Comparison of ENCODE assay signal across 17 mouse cellular contexts in the genomic region with DNA sequence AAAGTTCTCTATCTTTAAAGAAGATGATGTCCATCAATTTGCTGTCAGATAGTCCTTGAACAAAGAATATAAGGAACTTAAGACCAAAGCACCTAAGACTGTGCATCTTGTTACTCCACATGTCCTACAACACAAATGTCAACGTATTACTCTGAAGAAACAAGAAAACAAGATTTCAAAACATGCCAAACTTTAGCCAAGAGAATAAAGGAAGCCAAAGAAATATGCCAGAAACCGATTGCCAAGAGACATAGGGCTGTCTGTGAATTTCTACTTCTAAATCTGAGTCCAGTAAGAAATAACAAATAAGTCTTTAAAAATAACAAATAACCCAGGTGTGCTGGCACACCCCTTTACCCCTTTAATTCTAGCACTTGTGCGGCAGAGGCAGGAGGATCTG.
"Had no signal": no experiment of that assay in that cellular context is flagged by ENCODE, and none has a peak within 500 bp of the region (broad histone marks: within the 10 kb centered on the region; RNA-seq: fewer than 3 reads in every experiment).

No protein-coding gene starts in this region.

- H3K9me3 ChIP-seq: heart, embryonic 13.5 days; heart, embryonic 15.5 days; hindbrain, embryonic 13.5 days; hindbrain, embryonic 15.5 days; limb, embryonic 10.5 days; limb, embryonic 12.5 days had no signal

- H3K27ac ChIP-seq: heart, adult 2 months; heart, embryonic 13.5 days; heart, embryonic 15.5 days; hindbrain, embryonic 13.5 days; hindbrain, embryonic 15.5 days; layer of hippocampus, adult 2 months; left cerebral cortex, adult 2 months; limb, embryonic 10.5 days; limb, embryonic 12.5 days; liver, embryonic 14.5 days had no signal

- H3K4me3 ChIP-seq: heart, adult 2 months; heart, embryonic 13.5 days; heart, embryonic 15.5 days; hindbrain, embryonic 13.5 days; hindbrain, embryonic 15.5 days; layer of hippocampus, adult 2 months; left cerebral cortex, adult 2 months; limb, embryonic 10.5 days; limb, embryonic 12.5 days had no signal

- H3K9ac ChIP-seq: heart, embryonic 13.5 days; heart, embryonic 15.5 days; hindbrain, embryonic 13.5 days; hindbrain, embryonic 15.5 days; limb, embryonic 12.5 days; liver, embryonic 14.5 days had no signal

- H3K36me3 ChIP-seq: heart, embryonic 15.5 days; hindbrain, embryonic 13.5 days; hindbrain, embryonic 15.5 days; limb, embryonic 12.5 days had no signal

- H3K27me3 ChIP-seq: heart, embryonic 13.5 days; heart, embryonic 15.5 days; hindbrain, embryonic 13.5 days; hindbrain, embryonic 15.5 days; limb, embryonic 12.5 days had no signal

- DNase-seq: gastrocnemius, postnatal 14 days; gastrocnemius, postnatal 36 days; heart, adult 11 months; heart, adult 2 months; heart, postnatal 14 days; heart, postnatal 36 days; liver had no signal

- H3K4me2 ChIP-seq: heart, embryonic 11.5 days; heart, embryonic 13.5 days; heart, embryonic 15.5 days; hindbrain, embryonic 13.5 days; hindbrain, embryonic 15.5 days; limb, embryonic 12.5 days had no signal

- H3K4me1 ChIP-seq: hindbrain, embryonic 13.5 days; hindbrain, embryonic 15.5 days; limb, embryonic 10.5 days had no signal
